7 mouse cellular contexts compared by ENCODE assay signal in the genomic region with DNA sequence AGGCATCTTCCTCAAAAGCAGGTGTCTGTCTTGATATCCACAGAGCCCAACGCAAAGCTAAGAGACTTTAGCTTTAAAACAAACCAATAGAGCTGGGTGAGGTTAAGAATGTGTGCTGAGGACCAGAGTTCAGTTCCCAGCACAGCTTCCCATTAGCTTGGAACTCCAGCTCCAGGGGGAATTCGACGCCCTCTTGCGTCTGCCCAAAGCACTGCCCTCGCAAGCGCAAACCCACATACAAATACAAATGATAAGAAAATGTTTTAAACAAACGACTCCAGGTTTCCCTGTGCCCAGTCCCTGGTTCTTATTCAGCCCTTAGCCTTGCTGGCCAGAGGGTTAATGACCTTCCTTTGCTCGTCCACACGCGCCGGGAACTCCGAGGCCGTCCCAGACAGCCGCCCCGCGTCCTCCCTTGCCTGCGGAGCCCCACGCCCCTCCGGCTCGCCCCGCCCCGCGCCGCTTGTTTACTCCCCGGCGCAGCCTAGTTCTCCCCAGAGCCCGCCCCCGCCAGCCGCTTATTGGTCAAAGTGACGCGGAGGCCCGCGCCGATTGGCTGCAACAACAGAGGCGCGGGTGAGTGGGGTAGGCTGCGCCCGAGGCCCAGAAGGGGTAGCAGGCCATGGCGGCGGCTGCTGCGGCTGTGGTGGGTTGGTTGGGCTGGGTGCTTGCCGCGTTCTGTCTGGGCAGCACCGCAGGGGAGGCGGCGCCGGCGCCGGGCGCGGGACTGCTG. TPM values are rescaled to one million over a fixed set of nuclear protein-coding genes. Genes with fewer than 3 reads are reported as not detected.
A peak's percentile ranks its signal among the peaks of the same experiment; 100 is the strongest.
DNase-seq lines count a peak whose midpoint lies in the region; ATAC-seq lines count a peak whose summit lies in the region.

A gene (plus strand): TSS at position 579 of the 733 bp plus-strand sequence.

- intact Hi-C loops in left cerebral cortex, postnatal 36 days (cut with DNase I), result loop anchor here (2.0 to 5.0 kb wide), 3 partner anchors 39 to 144 kb away; a partner anchor contains a TSS

- peak within 1 kb of the TSS; percentile 96 for H3K4me3 ChIP-seq in intestine, embryonic 16.5 days (ENCODE audit: low read length)
- H3K4me3 ChIP-seq in midbrain, embryonic 11.5 days (ENCODE audit: low read depth, low read length), result peak within 1 kb of the TSS; percentile 80

- peak; percentile 99 for ATAC-seq in intestine, embryonic 16.5 days
- peak; percentile 98 for ATAC-seq in midbrain, embryonic 11.5 days (ENCODE audit: low FRiP score)

- H3K4me2 ChIP-seq in intestine, embryonic 16.5 days (ENCODE audit: low read depth, low read length), result peak within 1 kb of the TSS; percentile 95
- H3K4me2 ChIP-seq in midbrain, embryonic 11.5 days, result peak within 1 kb of the TSS; percentile 61

- H3K36me3 ChIP-seq in intestine, embryonic 16.5 days (ENCODE audit: control insufficient read depth, insufficient read depth, low read length), result 0 out of 2 replicates have a peak, but pooled peaks cover 4% of the 10 kb centered on the region
- H3K36me3 ChIP-seq in midbrain, embryonic 11.5 days (ENCODE audit: control insufficient read depth, insufficient read depth, low read length), result 0 out of 2 replicates have a peak, but pooled peaks cover 2% of the 10 kb centered on the region

- no peaks in the 10 kb centered on the region for H3K9me3 ChIP-seq in intestine, embryonic 16.5 days (ENCODE audit: control insufficient read depth, low read length)
- H3K9me3 ChIP-seq in midbrain, embryonic 11.5 days (ENCODE audit: control insufficient read depth, low read length), result no peaks in the 10 kb centered on the region

- peak; percentile 100 for DNase-seq in adrenal gland, adult 2 months
- peak; percentile 96 for DNase-seq in embryo, embryonic 11.5 days (ENCODE audit: low read depth, low spot score)
- peak; percentile 100 for DNase-seq in gastrocnemius, postnatal 4 days (ENCODE audit: low spot score in 2 of 2)
- DNase-seq in left cerebral cortex, postnatal 36 days (ENCODE audit: low spot score in 2 of 2), result peak; percentile 98 to 99
- DNase-seq in midbrain, embryonic 11.5 days (ENCODE audit: low spot score, missing footprints), result peak; percentile 100
- peak; percentile 96 for DNase-seq in skeletal muscle tissue, adult 2 months (ENCODE audit: low read depth, low spot score)

- peaks cover 21% of the 10 kb centered on the region for H3K4me1 ChIP-seq in intestine, embryonic 16.5 days (ENCODE audit: control insufficient read depth, insufficient read depth, low read length)
- peaks cover 18% of the 10 kb centered on the region; the same call in 1 of the 2 replicates for H3K4me1 ChIP-seq in midbrain, embryonic 11.5 days (ENCODE audit: control insufficient read depth, insufficient read depth, low read length)

- H3K27me3 ChIP-seq in intestine, embryonic 16.5 days (replicated peaks; ENCODE audit: control insufficient read depth, insufficient read depth, low read length), result no peaks in the 10 kb centered on the region
- no peaks in the 10 kb centered on the region for H3K27me3 ChIP-seq in midbrain, embryonic 11.5 days (ENCODE audit: control insufficient read depth, insufficient read depth, low read length)

- H3K9ac ChIP-seq in intestine, embryonic 16.5 days (ENCODE audit: low read depth, low read length), result peak within 1 kb of the TSS; percentile 84
- H3K9ac ChIP-seq in midbrain, embryonic 11.5 days (ENCODE audit: low read length), result peak within 1 kb of the TSS; percentile 82

- 2% methylated on average over 49 of the region's 51 CpGs for WGBS in intestine, embryonic 16.5 days
- WGBS in midbrain, embryonic 11.5 days, result under 1% methylated on average over 50 of the region's 51 CpGs

- H3K27ac ChIP-seq in intestine, embryonic 16.5 days (ENCODE audit: low read length), result peak within 1 kb of the TSS; percentile 99
- peak within 1 kb of the TSS; percentile 96 for H3K27ac ChIP-seq in midbrain, embryonic 11.5 days (ENCODE audit: low read depth, low read length)

RNA-seq across cellular contexts. Expression of the gene that starts here (rescaled TPM):
- 10 to 100 TPM; 25.9 to 32.0 TPM for total RNA-seq in adrenal gland, adult 2 months (2021)
- 53.9 and 70.6 TPM in 2 replicates for polyA plus RNA-seq in adrenal gland, adult 2 months (2012; rRNA removed)
- 10 to 100 TPM; 25.3 to 26.6 TPM for total RNA-seq in gastrocnemius, postnatal 4 days (2021)
- 2.1 and 2.3 TPM in 2 replicates for polyA plus RNA-seq in intestine, embryonic 16.5 days (2015; fragmentation: Nextera tagmentation; extraction: Ambion mirVana)
- total RNA-seq in left cerebral cortex, postnatal 36 days (2021), result 10 to 100 TPM; 30.4 to 32.9 TPM
- polyA plus RNA-seq in midbrain, embryonic 11.5 days (2014; fragmentation: Nextera tagmentation; extraction: Ambion mirVana), result 3.7 and 4.3 TPM in 2 replicates

Comparison
In these comparisons a context has a peak if more than half of its experiments do, and no peak if none do; other contexts are left out.
1. Peak in every context shown above with its lines: DNase-seq, ATAC-seq, H3K4me3 ChIP-seq and H3K27ac ChIP-seq.
2. RNA of the gene that starts here (polyA plus RNA-seq): 53.9 to 70.6 TPM in adrenal gland, adult 2 months; 3.7 to 4.3 TPM in midbrain, embryonic 11.5 days and 2.1 to 2.3 TPM in intestine, embryonic 16.5 days; every median in the first group is over 10 times any median in the second.